Mouse (Mus musculus): ENCODE measurements at regions not wholly inside any gene's neighbourhood (a gene's known extent, or its start where the extent isn't known, plus 50 kb on each side); places are given as distances from the start of the nearest gene placed in this dataset.
A peak's percentile ranks its signal among the peaks of the same experiment; 100 is the strongest.

GRCm38 (mm10) chr7:135823884-135824750 is 108.0 kb upstream of the Mki67 start:
- no peak for ATAC-seq (ENCODE audit: low FRiP score, low read depth)
- WGBS = 82% methylated on average over 6 of the region's 6 CpGs
- Histone ChIP-seq H3K27ac (no peak overlapping the region), H3K4me3 (no peak overlapping the region), H3K9me3 (no peaks in the 10 kb centered on the region), H3K4me1 (no peaks in the 10 kb centered on the region), H3K27me3 (replicated peaks) (no peaks in the 10 kb centered on the region), H3K4me2 (replicated peaks) (no peak overlapping the region), H3K9ac (no peak overlapping the region), H3K36me3 (no peaks in the 10 kb centered on the region)

GRCm38 (mm10) chr7:135829246-135829645 is 113.1 kb upstream of the Mki67 start:
- Histone ChIP-seq H3K9me3 (no peaks in the 10 kb centered on the region), H3K4me1 (peaks cover 3% of the 10 kb centered on the region; the same call in 1 of the 2 replicates), H3K27ac (no peak overlapping the region), H3K27me3 (replicated peaks) (no peaks in the 10 kb centered on the region), H3K36me3 (no peaks in the 10 kb centered on the region), H3K9ac (no peak overlapping the region), H3K4me2 (replicated peaks) (no peak overlapping the region), H3K4me3 (no peak overlapping the region)
- 62% methylated on average over 2 of the region's 2 CpGs for WGBS
- no peak for ATAC-seq (ENCODE audit: low FRiP score, low read depth)

GRCm38 (mm10) chr7:135833425-135833824 is 117.3 kb upstream of the Mki67 start:
- H3K9me3 ChIP-seq = no peaks in the 10 kb centered on the region
- no peak overlapping the region for H3K4me2 ChIP-seq (replicated peaks)
- H3K4me1 ChIP-seq = peaks cover 12% of the 10 kb centered on the region
- no peaks in the 10 kb centered on the region for H3K36me3 ChIP-seq
- no peak overlapping the region for H3K9ac ChIP-seq
- 84% methylated on average over 9 of the region's 9 CpGs for WGBS
- H3K4me3 ChIP-seq = no peak overlapping the region
- ATAC-seq (ENCODE audit: low FRiP score, low read depth) = no peak
- no peaks in the 10 kb centered on the region; the same call in 1 of the 2 replicates for H3K27me3 ChIP-seq (replicated peaks)
- no peak overlapping the region for H3K27ac ChIP-seq

- WGBS = 38% methylated on average over 12 of the region's 12 CpGs
- Histone ChIP-seq H3K27me3 (replicated peaks) (no peaks in the 10 kb centered on the region; the same call in 1 of the 2 replicates), H3K27ac (no peak overlapping the region)
Measured at GRCm38 (mm10) chr7:135836808-135837733, 120.9 kb upstream of the Mki67 start.

GRCm38 (mm10) chr7:135844018-135844417 is 127.9 kb upstream of the Mki67 start:
- Histone ChIP-seq H3K9me3 (no peaks in the 10 kb centered on the region), H3K4me3 (no peak overlapping the region)

More at GRCm38 (mm10) chr7:135836808-135837733, 120.9 kb upstream of the Mki67 start:
- H3K4me1 ChIP-seq = peaks cover 12% of the 10 kb centered on the region
- no peak overlapping the region for H3K9ac ChIP-seq
- no peaks in the 10 kb centered on the region for H3K36me3 ChIP-seq
- H3K4me3 ChIP-seq = no peak overlapping the region
- H3K4me2 ChIP-seq (replicated peaks) = no peak overlapping the region
- no peaks in the 10 kb centered on the region for H3K9me3 ChIP-seq
- peak; percentile 82 for ATAC-seq (ENCODE audit: low FRiP score, low read depth)

GRCm38 (mm10) chr7:135847304-135847703 is 131.1 kb upstream of the Mki67 start:
- H3K27ac ChIP-seq = no peak overlapping the region
- H3K4me1 ChIP-seq = peaks cover 11% of the 10 kb centered on the region; the same call in 1 of the 2 replicates
- H3K36me3 ChIP-seq = no peaks in the 10 kb centered on the region
- H3K4me2 ChIP-seq (replicated peaks) = no peak overlapping the region
- H3K4me3 ChIP-seq = no peak overlapping the region
- no peaks in the 10 kb centered on the region for H3K27me3 ChIP-seq (replicated peaks)
- WGBS = 70% methylated on average over 9 of the region's 9 CpGs
- H3K9me3 ChIP-seq = no peaks in the 10 kb centered on the region
- no peak overlapping the region for H3K9ac ChIP-seq
- no peak for ATAC-seq (ENCODE audit: low FRiP score, low read depth)

More at GRCm38 (mm10) chr7:135844018-135844417, 127.9 kb upstream of the Mki67 start:
- Histone ChIP-seq H3K9ac (no peak overlapping the region), H3K27ac (no peak overlapping the region), H3K27me3 (replicated peaks) (no peaks in the 10 kb centered on the region), H3K4me2 (replicated peaks) (no peak overlapping the region), H3K36me3 (no peaks in the 10 kb centered on the region), H3K4me1 (peaks cover 11% of the 10 kb centered on the region; the same call in 1 of the 2 replicates)
- 50% methylated on average over 5 of the region's 5 CpGs for WGBS
- no peak for ATAC-seq (ENCODE audit: low FRiP score, low read depth)

GRCm38 (mm10) chr7:135848170-135848569 is 132.0 kb upstream of the Mki67 start:
- Histone ChIP-seq H3K27ac (no peak overlapping the region), H3K4me2 (replicated peaks) (no peak overlapping the region), H3K27me3 (replicated peaks) (no peaks in the 10 kb centered on the region), H3K4me1 (peaks cover 11% of the 10 kb centered on the region; the same call in 1 of the 2 replicates), H3K9me3 (no peaks in the 10 kb centered on the region), H3K36me3 (no peaks in the 10 kb centered on the region), H3K9ac (no peak overlapping the region), H3K4me3 (no peak overlapping the region)
- ATAC-seq (ENCODE audit: low FRiP score, low read depth) = no peak
- WGBS = 41% methylated on average over 4 of the region's 4 CpGs

- WGBS = 65% methylated on average over 5 of the region's 5 CpGs
Measured at GRCm38 (mm10) chr7:135848833-135849232, 132.7 kb upstream of the Mki67 start.

GRCm38 (mm10) chr7:135853127-135853813 is 137.1 kb upstream of the Mki67 start:
- WGBS = 6% methylated on average over 39 of the region's 39 CpGs
- ATAC-seq (ENCODE audit: low FRiP score, low read depth) = peak; percentile 77
- peak overlapping the region; percentile 29; the same call in 1 of the 2 replicates for H3K9ac ChIP-seq
- H3K4me3 ChIP-seq = peak overlapping the region; percentile 22; the same call in 1 of the 2 replicates
- no peak overlapping the region for H3K27ac ChIP-seq
- no peaks in the 10 kb centered on the region for H3K9me3 ChIP-seq
- H3K4me2 ChIP-seq (replicated peaks) = peak overlapping the region; percentile 59
- H3K4me1 ChIP-seq = peaks cover 19% of the 10 kb centered on the region
- H3K27me3 ChIP-seq (replicated peaks) = no peaks in the 10 kb centered on the region
- no peaks in the 10 kb centered on the region for H3K36me3 ChIP-seq

More at GRCm38 (mm10) chr7:135848833-135849232, 132.7 kb upstream of the Mki67 start:
- Histone ChIP-seq H3K4me2 (replicated peaks) (no peak overlapping the region), H3K4me1 (peaks cover 18% of the 10 kb centered on the region), H3K27ac (no peak overlapping the region), H3K9me3 (no peaks in the 10 kb centered on the region), H3K36me3 (no peaks in the 10 kb centered on the region), H3K27me3 (replicated peaks) (no peaks in the 10 kb centered on the region), H3K4me3 (no peak overlapping the region), H3K9ac (no peak overlapping the region)
- ATAC-seq (ENCODE audit: low FRiP score, low read depth) = no peak

- Histone ChIP-seq H3K4me3 (peak overlapping the region; percentile 22; the same call in 1 of the 2 replicates), H3K4me1 (peaks cover 13% of the 10 kb centered on the region), H3K27me3 (replicated peaks) (no peaks in the 10 kb centered on the region), H3K9ac (peak overlapping the region; percentile 29; the same call in 1 of the 2 replicates), H3K27ac (no peak overlapping the region), H3K36me3 (no peaks in the 10 kb centered on the region), H3K9me3 (no peaks in the 10 kb centered on the region), H3K4me2 (replicated peaks) (peak overlapping the region; percentile 59)
- no peak for ATAC-seq (ENCODE audit: low FRiP score, low read depth)
- 17% methylated on average over 10 of the region's 10 CpGs for WGBS
Measured at GRCm38 (mm10) chr7:135853814-135854324, 137.7 kb upstream of the Mki67 start.

GRCm38 (mm10) chr7:135860288-135860687 is 144.1 kb upstream of the Mki67 start:
- Histone ChIP-seq H3K36me3 (no peaks in the 10 kb centered on the region), H3K9ac (no peak overlapping the region), H3K4me2 (replicated peaks) (no peak overlapping the region), H3K4me3 (no peak overlapping the region), H3K27ac (no peak overlapping the region), H3K4me1 (peaks cover 21% of the 10 kb centered on the region; the same call in 1 of the 2 replicates), H3K9me3 (no peaks in the 10 kb centered on the region), H3K27me3 (replicated peaks) (no peaks in the 10 kb centered on the region)
- no peak for ATAC-seq (ENCODE audit: low FRiP score, low read depth)
- 76% methylated on average over 4 of the region's 4 CpGs for WGBS
